Mouse (Mus musculus): ENCODE measurements around the gene Zdhhc14. TPM values are rescaled to one million over a fixed set of nuclear protein-coding genes. Genes with fewer than 3 reads are reported as not detected.

The Zdhhc14 gene
- polyA plus RNA-seq, 1 experiment from 2014 or later, result 2.6 TPM

DNA sequence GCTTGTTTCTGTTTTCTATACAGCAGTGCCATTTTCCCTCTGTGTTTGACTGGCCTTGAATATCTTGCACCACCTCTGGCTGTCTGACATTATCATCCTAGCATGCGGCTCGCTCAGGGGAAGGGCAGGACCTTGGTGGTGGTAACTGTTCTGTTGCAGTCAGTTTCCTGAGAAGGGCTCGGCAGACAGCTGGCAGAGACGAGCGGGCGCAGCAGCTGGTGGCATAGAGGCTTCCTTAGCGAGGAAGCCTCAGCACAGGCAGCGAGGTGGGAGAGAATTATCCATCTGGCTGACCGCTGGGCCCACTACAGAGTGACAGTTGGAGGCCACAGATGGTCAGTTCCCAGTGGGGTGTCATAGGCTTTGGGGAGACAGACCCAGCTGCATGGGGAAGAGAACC is 18.2 kb downstream of the Zdhhc14 start:
- Histone ChIP-seq H3K4me3 (ENCODE audit: low read depth, low read length) (no peak overlapping the region), H3K4me1 (replicated peaks; ENCODE audit: control insufficient read depth, insufficient read depth, low read length) (no peaks in the 10 kb centered on the region; the same call in 1 of the 2 replicates), H3K9ac (ENCODE audit: low read length) (no peak overlapping the region), H3K27me3 (replicated peaks; ENCODE audit: control insufficient read depth, insufficient read depth, low read length) (no peaks in the 10 kb centered on the region), H3K27ac (ENCODE audit: low read depth) (no peak overlapping the region), H3K9me3 (ENCODE audit: control insufficient read depth, low read length) (no peaks in the 10 kb centered on the region), H3K4me2 (ENCODE audit: low read length) (no peak overlapping the region), H3K36me3 (ENCODE audit: control insufficient read depth, insufficient read depth, low read length) (no peaks in the 10 kb centered on the region)
- ATAC-seq (replicated peaks; ENCODE audit: low FRiP score, low TSS enrichment, low read depth) (no peak), DNase-seq (ENCODE audit: low spot score) (no peak)
- 90% methylated on average over 9 of the region's 9 CpGs for WGBS

DNA sequence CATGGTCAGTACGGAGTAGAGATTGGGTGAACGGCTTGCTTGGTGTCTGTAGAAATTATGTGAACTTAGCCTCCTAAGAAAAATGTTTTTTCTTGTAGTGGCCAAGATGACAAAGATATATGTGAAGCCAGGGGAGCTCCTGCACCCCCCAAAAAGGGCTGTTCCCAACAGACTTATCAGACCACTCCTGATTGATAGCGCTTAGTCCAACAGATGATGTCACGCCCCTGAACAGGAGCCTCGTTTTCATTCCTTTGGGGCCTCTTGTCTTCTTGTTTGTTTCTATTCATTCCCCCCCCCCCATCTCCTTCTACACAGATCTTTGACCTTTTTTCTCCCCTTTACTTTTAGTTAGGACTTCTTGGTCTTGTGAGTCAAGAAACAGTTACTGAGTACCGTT is 19.4 kb downstream of the Zdhhc14 start:
- H3K4me3 ChIP-seq (ENCODE audit: low read depth, low read length), result no peak overlapping the region
- ATAC-seq (replicated peaks; ENCODE audit: low FRiP score, low TSS enrichment, low read depth), result no peak
- no peaks in the 10 kb centered on the region for H3K36me3 ChIP-seq (ENCODE audit: control insufficient read depth, insufficient read depth, low read length)
- no peak overlapping the region for H3K9ac ChIP-seq (ENCODE audit: low read length)
- H3K27ac ChIP-seq (ENCODE audit: low read depth), result no peak overlapping the region
- no peak for DNase-seq (ENCODE audit: low spot score)
- WGBS, result 77% methylated on average over 6 of the region's 6 CpGs
- H3K4me1 ChIP-seq (replicated peaks; ENCODE audit: control insufficient read depth, insufficient read depth, low read length), result no peaks in the 10 kb centered on the region; the same call in 1 of the 2 replicates
- H3K9me3 ChIP-seq (ENCODE audit: control insufficient read depth, low read length), result no peaks in the 10 kb centered on the region
- H3K27me3 ChIP-seq (replicated peaks; ENCODE audit: control insufficient read depth, insufficient read depth, low read length), result no peaks in the 10 kb centered on the region
- H3K4me2 ChIP-seq (ENCODE audit: low read length), result no peak overlapping the region

DNA sequence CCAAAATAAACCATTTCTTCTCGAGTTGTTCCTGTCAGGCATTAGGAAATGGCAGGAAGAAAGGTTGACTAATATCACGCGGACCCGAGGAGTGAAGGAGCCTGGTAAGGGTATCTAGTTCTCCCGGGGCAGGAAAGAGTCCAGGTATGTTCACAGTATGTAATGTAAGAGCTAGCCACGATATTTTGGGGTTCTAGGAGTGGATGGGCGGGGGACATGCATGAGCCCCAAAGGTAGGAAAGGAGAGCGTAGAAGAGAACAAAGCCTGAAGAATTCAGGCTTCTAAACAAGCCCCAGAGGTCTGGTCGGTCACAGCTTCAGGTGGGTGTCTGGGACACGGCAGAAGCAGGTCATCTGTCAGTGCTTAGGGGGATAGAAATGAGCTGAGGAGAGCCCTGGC is 27.1 kb downstream of the Zdhhc14 start:
- Histone ChIP-seq H3K9ac (ENCODE audit: low read length) (no peak overlapping the region), H3K36me3 (ENCODE audit: control insufficient read depth, insufficient read depth, low read length) (no peaks in the 10 kb centered on the region), H3K4me2 (ENCODE audit: low read length) (no peak overlapping the region), H3K4me3 (ENCODE audit: low read depth, low read length) (no peak overlapping the region), H3K27ac (ENCODE audit: low read depth) (no peak overlapping the region), H3K9me3 (ENCODE audit: control insufficient read depth, low read length) (no peaks in the 10 kb centered on the region), H3K27me3 (replicated peaks; ENCODE audit: control insufficient read depth, insufficient read depth, low read length) (no peaks in the 10 kb centered on the region), H3K4me1 (replicated peaks; ENCODE audit: control insufficient read depth, insufficient read depth, low read length) (no peaks in the 10 kb centered on the region)
- DNase-seq (ENCODE audit: low spot score), result no peak
- no peak for ATAC-seq (replicated peaks; ENCODE audit: low FRiP score, low TSS enrichment, low read depth)
- WGBS, result 85% methylated on average over 10 of the region's 10 CpGs

GRCm38 (mm10) chr17:5519910-5520592 is 27.7 kb downstream of the Zdhhc14 start:
- H3K4me1 ChIP-seq (replicated peaks; ENCODE audit: control insufficient read depth, insufficient read depth, low read length), result no peaks in the 10 kb centered on the region
- H3K9ac ChIP-seq (ENCODE audit: low read length), result no peak overlapping the region
- no peak overlapping the region for H3K27ac ChIP-seq (ENCODE audit: low read depth)
- H3K27me3 ChIP-seq (replicated peaks; ENCODE audit: control insufficient read depth, insufficient read depth, low read length), result no peaks in the 10 kb centered on the region
- 86% methylated on average over 13 of the region's 13 CpGs for WGBS
- no peaks in the 10 kb centered on the region for H3K36me3 ChIP-seq (ENCODE audit: control insufficient read depth, insufficient read depth, low read length)
- DNase-seq (ENCODE audit: low spot score), result no peak
- H3K4me3 ChIP-seq (ENCODE audit: low read depth, low read length), result no peak overlapping the region
- no peaks in the 10 kb centered on the region for H3K9me3 ChIP-seq (ENCODE audit: control insufficient read depth, low read length)
- no peak overlapping the region for H3K4me2 ChIP-seq (ENCODE audit: low read length)
- no peak for ATAC-seq (replicated peaks; ENCODE audit: low FRiP score, low TSS enrichment, low read depth)

DNA sequence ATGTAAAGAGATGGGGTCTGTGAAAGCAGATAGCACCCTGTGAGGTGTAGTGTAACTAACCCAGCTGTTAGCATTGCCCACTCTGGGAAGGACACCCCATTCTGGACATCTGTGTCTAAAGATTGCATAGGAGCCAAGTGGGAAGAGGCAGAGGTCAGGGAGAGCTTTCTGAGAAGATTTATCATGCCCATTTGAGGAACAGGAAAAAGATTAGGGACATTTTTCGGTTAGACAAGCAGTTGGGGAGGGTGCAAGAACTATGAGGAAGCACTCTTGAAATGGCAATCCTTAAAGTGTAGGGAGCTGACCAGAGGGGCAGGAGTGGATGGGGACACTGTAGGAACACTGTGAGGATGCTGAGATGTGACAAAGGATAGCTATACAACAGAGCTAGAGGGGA is 29.2 kb downstream of the Zdhhc14 start:
- ATAC-seq (replicated peaks; ENCODE audit: low FRiP score, low TSS enrichment, low read depth) (no peak), DNase-seq (ENCODE audit: low spot score) (no peak)
- H3K36me3 ChIP-seq (ENCODE audit: control insufficient read depth, insufficient read depth, low read length), result no peaks in the 10 kb centered on the region
- H3K4me2 ChIP-seq (ENCODE audit: low read length), result no peak overlapping the region
- no peak overlapping the region for H3K9ac ChIP-seq (ENCODE audit: low read length)
- WGBS, result 68% methylated on average over 1 of the region's 1 CpGs
- no peaks in the 10 kb centered on the region for H3K4me1 ChIP-seq (replicated peaks; ENCODE audit: control insufficient read depth, insufficient read depth, low read length)
- no peak overlapping the region for H3K27ac ChIP-seq (ENCODE audit: low read depth)
- H3K27me3 ChIP-seq (replicated peaks; ENCODE audit: control insufficient read depth, insufficient read depth, low read length), result no peaks in the 10 kb centered on the region
- no peaks in the 10 kb centered on the region for H3K9me3 ChIP-seq (ENCODE audit: control insufficient read depth, low read length)
- H3K4me3 ChIP-seq (ENCODE audit: low read depth, low read length), result no peak overlapping the region

GRCm38 (mm10) chr17:5529552-5529951 is 37.2 kb downstream of the Zdhhc14 start:
- Histone ChIP-seq H3K36me3 (ENCODE audit: control insufficient read depth, insufficient read depth, low read length) (no peaks in the 10 kb centered on the region), H3K27me3 (replicated peaks; ENCODE audit: control insufficient read depth, insufficient read depth, low read length) (no peaks in the 10 kb centered on the region), H3K4me3 (ENCODE audit: low read depth, low read length) (no peak overlapping the region), H3K4me2 (ENCODE audit: low read length) (no peak overlapping the region), H3K4me1 (replicated peaks; ENCODE audit: control insufficient read depth, insufficient read depth, low read length) (no peaks in the 10 kb centered on the region), H3K27ac (ENCODE audit: low read depth) (no peak overlapping the region), H3K9ac (ENCODE audit: low read length) (no peak overlapping the region), H3K9me3 (ENCODE audit: control insufficient read depth, low read length) (no peaks in the 10 kb centered on the region)
- DNase-seq (ENCODE audit: low spot score) (no peak), ATAC-seq (replicated peaks; ENCODE audit: low FRiP score, low TSS enrichment, low read depth) (no peak)
- WGBS, result 86% methylated on average over 6 of the region's 6 CpGs

GRCm38 (mm10) chr17:5532816-5533215 is 40.5 kb downstream of the Zdhhc14 start:
- Histone ChIP-seq H3K4me2 (ENCODE audit: low read length) (no peak overlapping the region), H3K9ac (ENCODE audit: low read length) (no peak overlapping the region), H3K36me3 (ENCODE audit: control insufficient read depth, insufficient read depth, low read length) (no peaks in the 10 kb centered on the region), H3K27ac (ENCODE audit: low read depth) (no peak overlapping the region), H3K4me3 (ENCODE audit: low read depth, low read length) (no peak overlapping the region), H3K4me1 (replicated peaks; ENCODE audit: control insufficient read depth, insufficient read depth, low read length) (no peaks in the 10 kb centered on the region), H3K27me3 (replicated peaks; ENCODE audit: control insufficient read depth, insufficient read depth, low read length) (no peaks in the 10 kb centered on the region), H3K9me3 (ENCODE audit: control insufficient read depth, low read length) (no peaks in the 10 kb centered on the region)
- DNase-seq (ENCODE audit: low spot score) (no peak), ATAC-seq (replicated peaks; ENCODE audit: low FRiP score, low TSS enrichment, low read depth) (no peak)
- WGBS, result 51% methylated on average over 5 of the region's 5 CpGs

- no peak overlapping the region for H3K4me2 ChIP-seq (ENCODE audit: low read length)
- no peaks in the 10 kb centered on the region for H3K4me1 ChIP-seq (replicated peaks; ENCODE audit: control insufficient read depth, insufficient read depth, low read length)
- no peaks in the 10 kb centered on the region for H3K9me3 ChIP-seq (ENCODE audit: control insufficient read depth, low read length)
- H3K27me3 ChIP-seq (replicated peaks; ENCODE audit: control insufficient read depth, insufficient read depth, low read length), result no peaks in the 10 kb centered on the region
- H3K36me3 ChIP-seq (ENCODE audit: control insufficient read depth, insufficient read depth, low read length), result no peaks in the 10 kb centered on the region
- ATAC-seq (replicated peaks; ENCODE audit: low FRiP score, low TSS enrichment, low read depth), result no peak
- 54% methylated on average over 4 of the region's 4 CpGs for WGBS
- DNase-seq (ENCODE audit: low spot score), result no peak
- H3K27ac ChIP-seq (ENCODE audit: low read depth), result no peak overlapping the region
- H3K4me3 ChIP-seq (ENCODE audit: low read depth, low read length), result no peak overlapping the region
- no peak overlapping the region for H3K9ac ChIP-seq (ENCODE audit: low read length)
These were observed 43.0 kb downstream of the Zdhhc14 start for GRCm38 (mm10) chr17:5535357-5535756.
